Mouse (Mus musculus) MEL (cell line): ENCODE results near the gene Fmnl1.
A peak's percentile ranks its signal among the peaks of the same experiment; 100 is the strongest.

Source experiments
- CHD2 ChIP-seq: IDR thresholded peaks from 2 replicates; pipeline ENCODE4 v1.6.1; 2011; ENCODE audit warnings: low read length, improper control_type of control experiment
- CTCF ChIP-seq, 3 experiments: IDR thresholded peaks in 2 of 3; conservative IDR thresholded peaks in 1 of 3; 2 replicates each; pipeline ENCODE4 v1.5.1; 2011 to 2012; ENCODE audit warnings: low read length in 3 of 3, low read depth in 2 of 3, mild to moderate bottlenecking in 2 of 3, improper control_type of control experiment in 1 of 3, inconsistent platforms in 1 of 3, mixed read lengths in 1 of 3, moderate library complexity in 1 of 3; ENCODE audit not compliant: control insufficient read depth in 1 of 3, insufficient read depth in 1 of 3, poor library complexity in 1 of 3, severe bottlenecking in 1 of 3
- ELF1 ChIP-seq: IDR thresholded peaks from 2 replicates; pipeline ENCODE4 v1.6.1; 2014; ENCODE audit warnings: low read depth, mild to moderate bottlenecking, inconsistent platforms, low read length, improper control_type of control experiment, moderate library complexity
- JUND ChIP-seq: IDR thresholded peaks from 2 replicates; pipeline ENCODE4 v1.6.1; 2011; ENCODE audit warnings: low read depth, mild to moderate bottlenecking, improper control_type of control experiment, low read length
- MYC ChIP-seq: IDR thresholded peaks from 2 replicates; pipeline ENCODE4 v1.6.1; 2011; ENCODE audit warnings: low read depth, mild to moderate bottlenecking, low read length, improper control_type of control experiment, moderate library complexity
- NRF1 ChIP-seq: IDR thresholded peaks from 2 replicates; pipeline ENCODE4 v1.6.1; 2014; ENCODE audit warnings: low read depth, mild to moderate bottlenecking, inconsistent platforms, low read length, improper control_type of control experiment, moderate library complexity; ENCODE audit not compliant: poor library complexity, insufficient read depth, severe bottlenecking
- POLR2AphosphoS5 ChIP-seq: IDR thresholded peaks from 2 replicates; pipeline ENCODE4 v1.6.1; 2012; ENCODE audit warnings: low read depth, borderline replicate concordance, mild to moderate bottlenecking, inconsistent platforms, low read length, moderate library complexity, mixed read lengths
- SIN3A ChIP-seq: IDR thresholded peaks from 2 replicates; pipeline ENCODE4 v1.6.1; 2012; ENCODE audit warnings: low read length, improper control_type of control experiment, inconsistent platforms
- USF2 ChIP-seq, 2 experiments: IDR thresholded peaks; 2 replicates each; pipeline ENCODE4 v1.6.1; 2011 to 2012; ENCODE audit warnings: improper control_type of control experiment in 2 of 2, low read length in 2 of 2, borderline replicate concordance in 1 of 2, inconsistent platforms in 1 of 2, low read depth in 1 of 2, mild to moderate bottlenecking in 1 of 2; ENCODE audit not compliant: insufficient read depth in 1 of 2

GRCm38 (mm10) chr11:103164391-103164790 is 6.5 kb upstream of the Fmnl1 start:
- no peak for TF ChIP-seq CTCF (IDR thresholded peaks at IDR 0.05 in 2 of 3, conservative IDR thresholded peaks at IDR 0.05 in 1 of 3; ENCODE audit: control insufficient read depth in 1 of 3, insufficient read depth in 1 of 3, low read depth in 2 of 3, low read length in 3 of 3, poor library complexity in 1 of 3, severe bottlenecking in 1 of 3)
- peak; percentile 88 for TF ChIP-seq SIN3A
- no peak for TF ChIP-seq USF2 (IDR thresholded peaks at IDR 0.05; ENCODE audit: borderline replicate concordance in 1 of 2, insufficient read depth in 1 of 2, low read depth in 1 of 2, low read length in 2 of 2)
- 0 out of 2 replicates have a peak, but pooled peaks have one; percentile 38 for TF ChIP-seq ELF1
- no peak for TF ChIP-seq JUND
- no peak for TF ChIP-seq NRF1
- no peak for TF ChIP-seq CHD2
- TF ChIP-seq MYC: no peak
- TF ChIP-seq POLR2AphosphoS5: no peak
